Mouse (Mus musculus) brain, embryonic 14.5 days (tissue): ENCODE data around the gene Mpdu1. TPM values are rescaled to one million over a fixed set of nuclear protein-coding genes. Genes with fewer than 3 reads are reported as not detected.

Source experiments
- DNase-seq: peaks from one replicate; pipeline ENCODE4 v3.0.0-alpha.2; 2011; ENCODE audit warnings: low read depth
- CTCF ChIP-seq: fragments of 200-500 bp; IDR thresholded peaks from 2 replicates; pipeline ENCODE4 v1.5.1; 2012; ENCODE audit warnings: inconsistent platforms, mild to moderate bottlenecking, moderate library complexity, borderline replicate concordance; ENCODE audit not compliant: insufficient read depth, insufficient read length; ENCODE audit errors: extremely low read depth
- POLR2A ChIP-seq: fragments of 200-500 bp; IDR thresholded peaks from 2 replicates; pipeline ENCODE4 v1.6.1; 2012; ENCODE audit warnings: mild to moderate bottlenecking, inconsistent platforms, borderline replicate concordance; ENCODE audit not compliant: poor library complexity, insufficient read depth, insufficient read length, severe bottlenecking; ENCODE audit errors: extremely low read depth
- polyA plus RNA-seq: library from polyadenylated mRNA; depleted of rRNA; stranded (reverse); fragments of >200 nt; gene quantifications from 2 replicates; pipeline ENCODE4 v1.2.3, GENCODE M21; 2012

The Mpdu1 gene
- polyA plus RNA-seq, 1 experiment, result 133 TPM

GRCm38 (mm10) chr11:69683576-69683975 lies 21.1 kb upstream of the Mpdu1 start:
- no peak for DNase-seq
- TF ChIP-seq POLR2A (no peak), CTCF (no peak)

DNA sequence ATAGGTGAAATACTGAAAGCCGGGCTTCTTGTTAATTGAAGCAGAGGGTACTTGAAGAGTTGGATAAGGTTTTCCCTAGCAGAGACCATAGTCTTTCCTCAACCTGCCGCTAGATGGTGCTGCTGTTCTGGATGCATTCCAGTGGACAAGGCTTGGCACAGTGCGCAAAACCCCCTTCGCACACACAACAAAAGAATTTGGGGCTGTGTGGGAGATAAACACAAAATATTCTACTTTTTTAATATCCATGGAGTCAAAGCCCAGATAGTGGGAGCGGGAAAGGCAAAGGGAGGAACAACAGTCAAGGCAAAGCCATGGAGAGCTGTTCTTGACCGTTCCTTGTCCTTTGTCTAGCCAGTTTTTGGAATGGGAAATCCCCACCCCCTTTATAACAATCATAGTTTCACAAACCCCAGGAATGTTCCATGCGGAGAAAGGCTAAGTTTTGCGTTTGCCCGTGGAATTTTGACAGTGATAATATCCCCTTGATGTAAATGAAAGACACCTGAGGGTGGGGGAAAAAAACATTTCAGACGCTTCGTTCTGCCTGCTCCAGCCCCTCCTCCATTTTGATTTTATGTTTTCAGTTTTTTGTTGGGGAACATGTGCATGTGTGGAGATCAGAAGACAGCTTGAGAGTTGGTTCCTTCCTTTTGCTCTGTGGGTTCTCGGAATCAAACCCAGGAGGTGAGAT lies 20.5 kb upstream of the Mpdu1 start:
- DNase-seq, result peak; percentile 97
- TF ChIP-seq CTCF (peak; percentile 92), POLR2A (0 out of 2 replicates have a peak, but pooled peaks have one; percentile 12)

GRCm38 (mm10) chr11:69682209-69682839 lies 19.9 kb upstream of the Mpdu1 start:
- TF ChIP-seq POLR2A (no peak), CTCF (no peak)
- DNase-seq, result no peak

- TF ChIP-seq CTCF (no peak), POLR2A (peak; percentile 72)
- DNase-seq, result peak; percentile 99
Measured at GRCm38 (mm10) chr11:69681314-69682208, 19.1 kb upstream of the Mpdu1 start, which contains the start of gene Senp3. TSS of gene Senp3 (minus strand) at chr11:69682084.

- TF ChIP-seq CTCF (no peak), POLR2A (no peak)
- no peak for DNase-seq
Measured at GRCm38 (mm10) chr11:69680136-69680855, 17.9 kb upstream of the Mpdu1 start.

- TF ChIP-seq CTCF (no peak), POLR2A (no peak)
Measured at GRCm38 (mm10) chr11:69679144-69679543, 16.7 kb upstream of the Mpdu1 start.

DNA sequence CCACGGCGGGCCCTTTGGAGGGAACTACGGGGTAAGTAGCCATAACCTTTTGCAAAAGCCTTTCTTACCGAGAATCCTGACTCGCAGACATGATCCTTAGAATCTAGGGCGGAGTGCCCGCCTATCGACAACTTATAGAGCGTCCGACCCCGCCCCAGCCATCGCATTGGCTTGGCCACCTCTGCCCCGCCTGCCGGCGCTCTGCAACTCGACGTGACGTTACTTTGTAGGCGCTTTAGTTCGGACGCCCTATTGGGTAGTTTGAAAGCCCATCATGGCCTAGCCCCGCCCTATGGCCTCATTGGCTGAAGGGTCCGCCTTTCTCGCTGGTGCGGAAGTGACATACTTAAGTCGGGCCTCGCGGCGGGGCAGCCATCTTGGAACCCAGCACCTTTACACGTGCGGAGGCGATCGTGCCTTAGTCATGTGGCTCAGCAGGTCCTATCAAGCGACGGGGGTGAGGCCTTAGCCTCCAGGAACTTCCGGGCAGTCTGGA lies 9.8 kb upstream of the Mpdu1 start, which contains the start of gene Eif4a1:
Eif4a1 (minus strand) TSS at position 213 of the 496 bp plus-strand sequence.
- TF ChIP-seq POLR2A (peak; percentile 80; the same call in 1 of the 2 replicates), CTCF (no peak)
- peak; percentile 100 for DNase-seq

More at GRCm38 (mm10) chr11:69679144-69679543, 16.7 kb upstream of the Mpdu1 start:
- DNase-seq, result no peak

DNA sequence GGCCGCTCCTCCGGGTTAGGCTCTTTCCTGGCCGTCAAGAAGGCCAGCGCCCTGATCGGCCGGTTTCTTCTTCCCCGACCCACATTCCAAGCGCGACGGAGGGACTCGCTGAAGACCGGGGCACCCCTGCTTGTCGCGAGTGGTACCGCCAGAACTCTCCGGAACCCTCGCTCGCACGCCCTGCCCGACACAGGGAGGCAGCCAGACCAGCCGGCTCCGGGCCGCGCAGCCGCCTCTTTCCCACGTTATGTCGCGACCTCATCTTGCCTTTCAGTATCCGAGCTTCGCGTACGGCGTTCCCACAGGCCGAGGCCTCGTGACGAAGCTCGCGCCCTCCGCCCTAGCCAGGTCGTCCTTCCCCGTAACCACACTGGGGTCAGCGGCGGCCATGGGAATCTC lies 9.3 kb upstream of the Mpdu1 start:
- no peak for DNase-seq
- TF ChIP-seq CTCF (no peak), POLR2A (no peak)

DNA sequence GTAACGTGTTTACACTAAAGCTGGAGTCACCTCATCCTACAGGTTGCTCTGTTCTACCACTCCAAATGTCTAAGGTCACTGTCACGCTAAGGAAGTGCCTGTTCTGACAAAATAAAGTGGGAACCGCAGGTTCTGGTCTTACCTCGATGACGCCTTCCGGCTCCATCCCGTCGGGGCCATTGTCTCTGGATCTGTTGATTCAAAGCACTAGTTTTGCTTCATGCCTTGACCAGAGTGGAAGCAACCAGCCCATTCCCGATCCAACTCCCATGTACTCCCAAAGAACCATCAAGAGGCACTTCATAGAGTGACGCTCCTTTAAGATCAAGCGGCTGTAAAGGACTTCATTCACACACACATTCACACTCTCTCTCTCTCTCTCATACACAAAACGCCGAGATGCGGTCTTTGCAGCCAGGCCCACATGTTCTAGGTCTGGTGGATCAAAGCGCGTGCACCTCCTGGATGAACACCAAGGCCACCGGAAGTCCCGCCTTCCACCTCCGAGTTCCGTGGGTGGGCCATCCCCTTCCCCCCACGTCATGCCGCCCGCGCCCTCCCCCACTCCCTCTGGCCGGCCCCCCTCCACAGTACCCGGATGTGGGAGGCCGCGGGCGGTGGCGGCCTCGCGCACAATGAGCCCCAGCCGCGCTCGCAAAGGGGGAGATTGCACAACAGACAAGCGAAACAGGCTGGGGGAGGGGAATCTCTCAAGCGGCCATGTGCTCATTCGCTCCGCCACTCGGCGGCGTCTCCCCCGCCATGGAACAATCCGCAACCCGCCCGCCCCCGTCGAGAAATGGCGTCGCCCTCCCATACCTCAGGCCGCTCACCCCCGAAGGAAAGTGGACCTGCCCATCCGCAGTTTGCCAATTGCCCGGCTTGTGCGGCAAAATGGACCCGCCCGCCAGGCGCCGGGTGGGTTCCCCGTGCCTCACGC lies 8.6 kb upstream of the Mpdu1 start:
- TF ChIP-seq POLR2A, result peak; percentile 49; the same call in 1 of the 2 replicates
- no peak for TF ChIP-seq CTCF
- peak; percentile 98 for DNase-seq
